Mouse (Mus musculus): ENCODE results near the gene Sema4a. TPM values are rescaled to one million over a fixed set of nuclear protein-coding genes. Genes with fewer than 3 reads are reported as not detected.

Sema4a gene
- total and polyA plus RNA-seq, 2 experiments from 2014 or later: 0.93 to 2.1 TPM

- TF ChIP-seq EP300 (IDR thresholded peaks at IDR 0.05; ENCODE audit: low read depth): no peak
- no peak for TF ChIP-seq CTCF (IDR thresholded peaks at IDR 0.05; ENCODE audit: low read depth)
- Histone ChIP-seq H3K4me3 (ENCODE audit: low read depth, low read length) (no peak overlapping the region), H3K36me3 (replicated peaks; ENCODE audit: control insufficient read depth, insufficient read depth, low read length) (no peaks in the 10 kb centered on the region), H3K4me1 (ENCODE audit: control insufficient read depth, insufficient read depth) (no peaks in the 10 kb centered on the region), H3K9ac (replicated peaks; ENCODE audit: low read depth, low read length) (no peak overlapping the region), H3K4me2 (ENCODE audit: low read depth, low read length) (no peak overlapping the region), H3K27me3 (ENCODE audit: control insufficient read depth, insufficient read depth, low read length) (no peaks in the 10 kb centered on the region), H3K9me3 (replicated peaks; ENCODE audit: control insufficient read depth, low read length) (no peaks in the 10 kb centered on the region), H3K27ac (ENCODE audit: low read depth) (no peak overlapping the region)
- no peak for ATAC-seq (ENCODE audit: insufficient read depth, low read depth)
- 86% methylated on average over 2 of the region's 2 CpGs for WGBS
- no peak for DNase-seq (ENCODE audit: low spot score)
These were observed 8.5 kb upstream of the Sema4a start for GRCm38 (mm10) chr3:88469466-88469865.

- Histone ChIP-seq H3K9me3 (replicated peaks; ENCODE audit: control insufficient read depth, low read length) (no peaks in the 10 kb centered on the region), H3K4me1 (ENCODE audit: control insufficient read depth, insufficient read depth) (no peaks in the 10 kb centered on the region), H3K4me2 (ENCODE audit: low read depth, low read length) (no peak overlapping the region), H3K27me3 (ENCODE audit: control insufficient read depth, insufficient read depth, low read length) (no peaks in the 10 kb centered on the region), H3K9ac (replicated peaks; ENCODE audit: low read depth, low read length) (no peak overlapping the region), H3K27ac (ENCODE audit: low read depth) (no peak overlapping the region), H3K4me3 (ENCODE audit: low read depth, low read length) (no peak overlapping the region), H3K36me3 (replicated peaks; ENCODE audit: control insufficient read depth, insufficient read depth, low read length) (no peaks in the 10 kb centered on the region)
- ATAC-seq (ENCODE audit: insufficient read depth, low read depth): peak; percentile 91
- TF ChIP-seq EP300 (IDR thresholded peaks at IDR 0.05; ENCODE audit: low read depth): no peak
- peak; percentile 95 for TF ChIP-seq CTCF (IDR thresholded peaks at IDR 0.05; ENCODE audit: low read depth)
- 29% methylated on average over 16 of the region's 16 CpGs for WGBS
- peak; percentile 82 for DNase-seq (ENCODE audit: low spot score)
These were observed 6.3 kb upstream of the Sema4a start for GRCm38 (mm10) chr3:88467116-88467824.

- Histone ChIP-seq H3K4me2 (ENCODE audit: low read depth, low read length) (no peak overlapping the region), H3K9me3 (replicated peaks; ENCODE audit: control insufficient read depth, low read length) (no peaks in the 10 kb centered on the region), H3K9ac (replicated peaks; ENCODE audit: low read depth, low read length) (no peak overlapping the region), H3K27me3 (ENCODE audit: control insufficient read depth, insufficient read depth, low read length) (0 out of 2 replicates have a peak, but pooled peaks cover 8% of the 10 kb centered on the region), H3K27ac (ENCODE audit: low read depth) (no peak overlapping the region), H3K36me3 (replicated peaks; ENCODE audit: control insufficient read depth, insufficient read depth, low read length) (no peaks in the 10 kb centered on the region), H3K4me3 (ENCODE audit: low read depth, low read length) (no peak overlapping the region), H3K4me1 (ENCODE audit: control insufficient read depth, insufficient read depth) (no peaks in the 10 kb centered on the region)
- WGBS: 56% methylated on average over 2 of the region's 2 CpGs
- no peak for DNase-seq (ENCODE audit: low spot score)
- no peak for ATAC-seq (ENCODE audit: insufficient read depth, low read depth)
- no peak for TF ChIP-seq CTCF (IDR thresholded peaks at IDR 0.05; ENCODE audit: low read depth)
These were observed 4.1 kb upstream of the Sema4a start for GRCm38 (mm10) chr3:88465127-88465526.

GRCm38 (mm10) chr3:88464425-88464824, 3.4 kb upstream of the Sema4a start:
- ATAC-seq (ENCODE audit: insufficient read depth, low read depth): no peak
- DNase-seq (ENCODE audit: low spot score): no peak
- Histone ChIP-seq H3K9me3 (replicated peaks; ENCODE audit: control insufficient read depth, low read length) (no peaks in the 10 kb centered on the region), H3K27ac (ENCODE audit: low read depth) (no peak overlapping the region), H3K4me1 (ENCODE audit: control insufficient read depth, insufficient read depth) (no peaks in the 10 kb centered on the region), H3K9ac (replicated peaks; ENCODE audit: low read depth, low read length) (no peak overlapping the region), H3K27me3 (ENCODE audit: control insufficient read depth, insufficient read depth, low read length) (0 out of 2 replicates have a peak, but pooled peaks cover 8% of the 10 kb centered on the region), H3K4me3 (ENCODE audit: low read depth, low read length) (no peak overlapping the region), H3K4me2 (ENCODE audit: low read depth, low read length) (no peak overlapping the region), H3K36me3 (replicated peaks; ENCODE audit: control insufficient read depth, insufficient read depth, low read length) (no peaks in the 10 kb centered on the region)
- no peak for TF ChIP-seq CTCF (IDR thresholded peaks at IDR 0.05; ENCODE audit: low read depth)
- TF ChIP-seq EP300 (IDR thresholded peaks at IDR 0.05; ENCODE audit: low read depth): no peak
- WGBS: 34% methylated on average over 3 of the region's 3 CpGs

GRCm38 (mm10) chr3:88460029-88460428, 953 bp downstream of the Sema4a start:
- Histone ChIP-seq H3K9me3 (replicated peaks; ENCODE audit: control insufficient read depth, low read length) (no peaks in the 10 kb centered on the region), H3K36me3 (replicated peaks; ENCODE audit: control insufficient read depth, insufficient read depth, low read length) (no peaks in the 10 kb centered on the region), H3K4me1 (ENCODE audit: control insufficient read depth, insufficient read depth) (no peaks in the 10 kb centered on the region), H3K9ac (replicated peaks; ENCODE audit: low read depth, low read length) (no peak overlapping the region), H3K27ac (ENCODE audit: low read depth) (no peak overlapping the region), H3K4me3 (ENCODE audit: low read depth, low read length) (no peak overlapping the region), H3K4me2 (ENCODE audit: low read depth, low read length) (no peak overlapping the region), H3K27me3 (ENCODE audit: control insufficient read depth, insufficient read depth, low read length) (peaks cover 15% of the 10 kb centered on the region; the same call in 1 of the 2 replicates)
- WGBS: 63% methylated on average over 5 of the region's 5 CpGs
- TF ChIP-seq CTCF (IDR thresholded peaks at IDR 0.05; ENCODE audit: low read depth): no peak
- TF ChIP-seq EP300 (IDR thresholded peaks at IDR 0.05; ENCODE audit: low read depth): no peak
- no peak for DNase-seq (ENCODE audit: low spot score)
- no peak for ATAC-seq (ENCODE audit: insufficient read depth, low read depth)

- WGBS: 3% methylated on average over 14 of the region's 14 CpGs
- Histone ChIP-seq H3K9ac (replicated peaks; ENCODE audit: low read depth, low read length) (no peak overlapping the region), H3K4me2 (ENCODE audit: low read depth, low read length) (no peak overlapping the region), H3K27me3 (ENCODE audit: control insufficient read depth, insufficient read depth, low read length) (peaks cover 15% of the 10 kb centered on the region; the same call in 1 of the 2 replicates), H3K4me3 (ENCODE audit: low read depth, low read length) (no peak overlapping the region), H3K4me1 (ENCODE audit: control insufficient read depth, insufficient read depth) (no peaks in the 10 kb centered on the region), H3K27ac (ENCODE audit: low read depth) (no peak overlapping the region), H3K36me3 (replicated peaks; ENCODE audit: control insufficient read depth, insufficient read depth, low read length) (no peaks in the 10 kb centered on the region), H3K9me3 (replicated peaks; ENCODE audit: control insufficient read depth, low read length) (no peaks in the 10 kb centered on the region)
- no peak for DNase-seq (ENCODE audit: low spot score)
- TF ChIP-seq EP300 (IDR thresholded peaks at IDR 0.05; ENCODE audit: low read depth) (no peak), CTCF (IDR thresholded peaks at IDR 0.05; ENCODE audit: low read depth) (no peak)
- no peak for ATAC-seq (ENCODE audit: insufficient read depth, low read depth)
These were observed 2.2 kb downstream of the Sema4a start for GRCm38 (mm10) chr3:88458778-88459219.

All from heart, postnatal 0 days (tissue).